Mouse (Mus musculus): ENCODE data around the gene Rpp30. TPM values are rescaled to one million over a fixed set of nuclear protein-coding genes. Genes with fewer than 3 reads are reported as not detected.

The Rpp30 gene
- total RNA-seq (2023), result 10 to 100 TPM; 23.1 to 24.8 TPM

GRCm38 (mm10) chr19:36083262-36084225 is at the start of gene Rpp30:
Rpp30 (plus strand) TSS chr19:36083716.

GRCm38 (mm10) chr19:36057231-36057811 is 26.2 kb upstream of the Rpp30 start, which contains the start of gene Htr7:
Htr7 (minus strand) TSS chr19:36057507.

GRCm38 (mm10) chr19:36119783-36120471 is 36.4 kb downstream of the Rpp30 start, which contains the start of gene Ankrd1:
Ankrd1 (minus strand) TSS chr19:36120099.

Other genes starting within 250 kb of the Rpp30 start
- gene Htr7, start 26.2 kb upstream of the Rpp30 start, total RNA-seq (2023), result not detected
- not detected for gene Ankrd1, start 36.4 kb downstream of the Rpp30 start, total RNA-seq (2023)